Mouse (Mus musculus) hindbrain, embryonic 10.5 days (tissue): ENCODE data around the gene Rhoq. TPM values are rescaled to one million over a fixed set of nuclear protein-coding genes. Genes with fewer than 3 reads are reported as not detected.

ENCODE experiments used
- DNase-seq: peaks from one replicate; pipeline ENCODE4 v3.0.0-alpha.2; 2017; ENCODE audit warnings: low spot score
- H3K27ac ChIP-seq: fragments of 300-500 bp; sonication (generic); 2 replicates; pipeline ENCODE4 v1.5.1; 2016; ENCODE audit warnings: mild to moderate bottlenecking, moderate library complexity
- H3K27me3 ChIP-seq: fragments of 300-500 bp; sonication (generic); 2 replicates; pipeline ENCODE4 v1.6.1; 2016; ENCODE audit warnings: mild to moderate bottlenecking; ENCODE audit not compliant: poor library complexity, insufficient read depth, severe bottlenecking
- H3K36me3 ChIP-seq: fragments of 300-500 bp; sonication (generic); 2 replicates; pipeline ENCODE4 v1.6.1; 2016; ENCODE audit warnings: mild to moderate bottlenecking, moderate library complexity
- H3K4me1 ChIP-seq: fragments of 300-500 bp; sonication (generic); replicated peaks from 2 replicates; pipeline ENCODE4 v1.6.1; 2016; ENCODE audit warnings: mild to moderate bottlenecking
- H3K4me3 ChIP-seq: fragments of 300-500 bp; sonication (generic); 2 replicates; pipeline ENCODE4 v1.5.1; 2016; ENCODE audit warnings: mild to moderate bottlenecking, moderate library complexity
- H3K9me3 ChIP-seq: fragments of 300-500 bp; sonication (generic); 2 replicates; pipeline ENCODE4 v1.6.1; 2016; ENCODE audit warnings: mild to moderate bottlenecking, moderate library complexity
- WGBS: fragments of 180-500 bp; shearing (Covaris S2); methylation state at CpG from one replicate; pipeline ENCODE4 v1.1.7; 2016; 5-methylcytosine and 5-hydroxymethylcytosine counted together
- polyA plus RNA-seq: library from polyadenylated mRNA; unstranded; fragments of >200 nt; fragmentation: Nextera tagmentation; extraction: Ambion mirVana; gene quantifications from 2 replicates; pipeline ENCODE4 v1.2.1, GENCODE M21; 2016

Rhoq gene
- polyA plus RNA-seq, 1 experiment from 2014 or later: 8.4 TPM

DNA sequence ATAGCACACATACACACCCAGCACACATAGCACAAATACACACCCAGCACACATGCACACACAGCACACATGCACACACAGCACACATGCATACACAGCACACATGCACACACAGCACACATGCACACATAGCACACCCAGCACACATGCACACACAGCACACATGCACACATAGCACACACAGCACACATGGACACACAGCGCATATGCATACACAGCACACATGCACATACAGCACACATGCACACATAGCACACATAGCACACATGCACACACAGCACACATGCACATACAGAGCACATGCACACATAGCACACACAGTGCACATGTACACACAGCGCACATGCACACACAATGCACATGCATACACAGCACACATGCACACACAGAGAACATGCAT, 18.8 kb downstream of the Rhoq start:
- H3K4me1 ChIP-seq: peaks cover 27% of the 10 kb centered on the region
- H3K27ac ChIP-seq: no peak overlapping the region
- H3K9me3 ChIP-seq: no peaks in the 10 kb centered on the region
- WGBS: 95% methylated on average over 2 of the region's 2 CpGs
- no peaks in the 10 kb centered on the region for H3K27me3 ChIP-seq
- no peak for DNase-seq
- no peak overlapping the region for H3K4me3 ChIP-seq
- peaks cover 32% of the 10 kb centered on the region for H3K36me3 ChIP-seq

DNA sequence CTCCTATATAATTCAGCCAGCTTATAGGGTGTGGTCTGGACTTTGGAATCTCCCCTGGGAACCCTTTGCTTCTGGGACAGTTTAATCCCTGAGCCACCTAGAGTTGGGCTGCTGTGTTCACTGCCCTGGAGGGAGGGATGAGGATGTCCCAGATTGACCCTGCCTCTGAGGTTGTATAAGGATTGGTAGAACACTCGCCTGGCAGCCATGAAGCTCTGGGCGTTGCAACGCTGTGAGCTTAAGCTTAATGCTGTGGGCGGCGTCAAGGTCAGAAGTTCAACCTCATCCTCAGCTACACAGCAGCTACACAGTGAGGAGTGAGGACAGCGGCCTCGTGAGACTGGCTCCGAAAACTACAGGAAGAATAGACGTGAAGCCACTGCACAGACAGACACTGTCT, 19.6 kb downstream of the Rhoq start:
- peaks cover 32% of the 10 kb centered on the region for H3K36me3 ChIP-seq
- DNase-seq: no peak
- no peak overlapping the region for H3K4me3 ChIP-seq
- peaks cover 34% of the 10 kb centered on the region for H3K4me1 ChIP-seq
- no peaks in the 10 kb centered on the region for H3K27me3 ChIP-seq
- H3K27ac ChIP-seq: no peak overlapping the region
- no peaks in the 10 kb centered on the region for H3K9me3 ChIP-seq
- WGBS: 72% methylated on average over 9 of the region's 9 CpGs

DNA sequence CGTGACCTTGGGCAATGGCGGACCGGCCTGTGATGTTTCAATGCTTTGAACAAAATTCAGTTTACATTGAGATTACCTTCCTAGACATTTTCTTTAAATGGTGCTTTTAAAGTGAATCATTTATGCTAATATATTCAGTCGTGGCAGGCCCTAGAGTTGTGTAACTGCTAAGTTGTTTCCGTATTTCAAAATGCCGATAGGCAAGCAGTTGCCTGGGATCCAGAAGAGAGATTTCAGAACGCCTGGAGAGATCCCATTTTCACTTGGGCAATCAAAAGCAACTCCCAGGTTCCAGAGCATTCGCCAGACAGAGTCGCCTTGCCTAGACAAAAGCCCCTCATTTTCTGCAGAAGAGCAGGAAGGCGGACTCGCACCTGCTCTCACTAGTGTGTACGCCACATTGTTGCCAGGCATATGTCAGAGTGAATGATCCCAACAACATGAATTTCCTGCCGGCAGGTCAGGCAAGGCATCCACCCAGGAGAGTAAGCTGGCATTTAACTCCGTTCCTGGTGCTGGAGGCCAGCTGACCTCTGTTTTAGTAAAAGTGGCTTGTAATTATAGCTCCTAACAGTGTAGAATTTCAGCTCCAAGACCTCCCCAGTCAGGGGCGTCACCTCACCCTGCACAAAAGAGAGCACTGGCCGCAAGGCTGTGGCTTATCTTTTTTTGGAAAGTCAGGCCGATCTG, 23.7 kb downstream of the Rhoq start:
- no peaks in the 10 kb centered on the region for H3K9me3 ChIP-seq
- 57% methylated on average over 17 of the region's 17 CpGs for WGBS
- peak overlapping the region; percentile 36 for H3K27ac ChIP-seq
- peaks cover 8% of the 10 kb centered on the region; the same call in 1 of the 2 replicates for H3K36me3 ChIP-seq
- H3K4me3 ChIP-seq: no peak overlapping the region
- H3K27me3 ChIP-seq: no peaks in the 10 kb centered on the region
- DNase-seq: peak; percentile 38
- H3K4me1 ChIP-seq: peaks cover 41% of the 10 kb centered on the region

DNA sequence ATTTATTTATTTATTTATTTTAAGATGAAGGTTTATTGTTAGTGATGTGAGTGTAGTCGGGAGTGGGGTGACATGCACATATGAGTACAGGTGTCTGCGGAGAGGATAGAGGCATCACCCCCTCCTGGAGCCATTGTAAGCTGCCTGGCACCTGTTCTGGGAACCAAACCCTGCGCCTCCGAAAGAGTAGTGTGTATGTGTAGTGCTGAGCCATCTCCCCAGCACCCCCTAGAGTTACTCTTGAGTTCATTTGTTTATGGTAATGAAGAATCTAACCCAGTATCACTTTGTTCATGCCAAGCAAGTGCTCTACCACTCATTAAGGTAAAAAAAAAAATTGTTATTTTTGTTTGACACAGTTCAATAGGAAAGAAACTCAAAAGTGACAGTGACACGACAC, 25.3 kb downstream of the Rhoq start:
- Histone ChIP-seq H3K27me3 (no peaks in the 10 kb centered on the region), H3K9me3 (no peaks in the 10 kb centered on the region), H3K4me1 (peaks cover 37% of the 10 kb centered on the region), H3K4me3 (no peak overlapping the region), H3K36me3 (0 out of 2 replicates have a peak, but pooled peaks cover 3% of the 10 kb centered on the region), H3K27ac (no peak overlapping the region; the same call in 1 of the 2 replicates)
- 88% methylated on average over 5 of the region's 5 CpGs for WGBS
- no peak for DNase-seq

DNA sequence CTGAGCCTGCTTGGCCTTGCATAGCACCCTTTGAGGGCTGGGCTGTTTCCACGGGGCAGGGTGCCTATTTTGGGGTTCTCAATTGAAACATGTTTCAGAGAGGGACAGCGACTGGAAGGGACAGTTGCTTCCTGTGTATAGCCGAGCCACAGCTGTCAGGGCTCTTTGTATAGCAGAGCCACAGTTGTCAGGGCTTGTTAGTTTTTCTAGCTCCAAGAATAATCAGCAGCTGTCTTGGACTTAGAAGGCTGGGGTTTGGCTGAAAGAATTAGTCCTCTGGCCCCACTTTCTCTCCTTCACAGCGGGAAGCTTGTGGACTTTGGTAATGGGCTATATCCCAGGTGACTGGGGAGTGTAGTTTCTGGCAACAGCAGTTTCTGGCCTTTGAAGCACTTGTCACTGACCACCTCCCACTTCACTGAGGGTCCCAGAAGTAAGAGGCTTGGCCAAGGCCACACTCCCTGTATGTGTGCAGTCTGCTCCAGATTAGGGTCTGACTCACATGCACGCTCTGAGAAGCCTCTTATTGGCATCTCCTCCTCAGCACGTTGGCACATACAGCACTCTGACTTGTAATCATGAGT, 25.8 kb downstream of the Rhoq start:
- Histone ChIP-seq H3K36me3 (no peaks in the 10 kb centered on the region), H3K9me3 (no peaks in the 10 kb centered on the region), H3K4me3 (no peak overlapping the region), H3K27ac (no peak overlapping the region; the same call in 1 of the 2 replicates), H3K27me3 (no peaks in the 10 kb centered on the region), H3K4me1 (peaks cover 37% of the 10 kb centered on the region)
- 69% methylated on average over 6 of the region's 6 CpGs for WGBS
- no peak for DNase-seq

DNA sequence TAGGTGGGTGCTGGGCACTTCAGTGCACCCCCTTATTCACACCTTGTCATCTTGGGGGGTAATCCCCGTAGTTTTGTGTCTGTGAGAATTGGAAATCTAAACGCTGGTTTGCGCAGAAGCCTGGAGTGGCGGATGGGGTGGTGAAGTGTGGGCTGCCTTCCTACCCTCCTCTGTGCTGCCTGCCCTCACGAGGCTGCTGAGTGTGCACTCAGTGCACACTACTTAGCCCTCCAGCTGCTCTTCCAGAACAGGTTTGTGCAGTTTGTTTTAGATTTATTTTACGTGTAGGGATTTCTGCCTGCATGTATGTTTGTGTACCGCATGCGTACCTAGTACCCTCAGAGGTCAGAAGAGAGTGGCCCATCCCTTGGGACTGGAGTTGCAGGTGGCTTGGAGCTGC, 28.4 kb downstream of the Rhoq start:
- no peaks in the 10 kb centered on the region for H3K9me3 ChIP-seq
- no peaks in the 10 kb centered on the region for H3K27me3 ChIP-seq
- WGBS: 95% methylated on average over 8 of the region's 8 CpGs
- peaks cover 4% of the 10 kb centered on the region for H3K36me3 ChIP-seq
- H3K4me1 ChIP-seq: peaks cover 18% of the 10 kb centered on the region
- no peak overlapping the region for H3K27ac ChIP-seq
- H3K4me3 ChIP-seq: no peak overlapping the region
- DNase-seq: no peak

DNA sequence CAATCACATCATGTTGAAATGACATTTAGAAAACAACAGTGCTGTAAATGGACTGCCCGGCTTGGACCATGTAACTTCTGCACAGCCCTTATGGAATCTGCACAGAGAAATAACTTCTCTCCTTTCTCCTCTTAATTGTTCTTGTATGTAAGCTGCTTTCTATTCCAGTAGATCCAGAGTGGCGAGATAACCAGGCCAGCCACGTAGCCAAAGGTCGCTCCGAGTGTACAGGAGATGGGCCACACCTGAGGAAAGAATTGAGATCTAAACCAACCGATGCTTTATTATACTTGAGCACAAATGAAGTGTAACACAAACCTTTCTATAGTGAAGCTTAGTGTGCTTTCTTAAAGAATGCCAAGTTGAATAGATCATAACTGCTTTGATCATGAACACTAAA, 34.4 kb downstream of the Rhoq start:
- no peaks in the 10 kb centered on the region for H3K27me3 ChIP-seq
- H3K36me3 ChIP-seq: peaks cover 27% of the 10 kb centered on the region
- no peak overlapping the region for H3K4me3 ChIP-seq
- no peaks in the 10 kb centered on the region for H3K9me3 ChIP-seq
- 92% methylated on average over 6 of the region's 6 CpGs for WGBS
- DNase-seq: no peak
- H3K4me1 ChIP-seq: no peaks in the 10 kb centered on the region
- H3K27ac ChIP-seq: no peak overlapping the region

DNA sequence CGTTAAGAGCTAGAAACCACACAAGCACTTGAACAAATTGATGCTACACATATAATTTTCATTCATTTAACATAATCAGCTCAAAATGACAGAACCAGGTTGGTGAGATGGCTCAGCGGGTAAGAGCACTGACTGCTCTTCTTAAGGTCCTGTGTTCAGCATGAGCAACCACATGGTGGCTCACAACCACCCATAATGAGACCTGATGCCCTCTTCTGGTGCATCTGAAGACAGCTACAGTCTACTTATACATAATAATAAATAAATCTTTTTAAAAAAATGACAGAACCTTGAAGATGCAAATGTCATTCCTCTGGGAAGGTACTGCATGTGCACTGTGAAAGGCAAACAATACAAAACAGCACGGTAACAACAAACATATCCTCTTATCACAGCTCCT, 46.1 kb downstream of the Rhoq start:
- no peak overlapping the region for H3K27ac ChIP-seq
- no peak overlapping the region for H3K4me3 ChIP-seq
- no peak for DNase-seq
- H3K27me3 ChIP-seq: no peaks in the 10 kb centered on the region
- 93% methylated on average over 3 of the region's 3 CpGs for WGBS
- H3K4me1 ChIP-seq: no peaks in the 10 kb centered on the region
- H3K36me3 ChIP-seq: peaks cover 27% of the 10 kb centered on the region
- no peaks in the 10 kb centered on the region for H3K9me3 ChIP-seq

DNA sequence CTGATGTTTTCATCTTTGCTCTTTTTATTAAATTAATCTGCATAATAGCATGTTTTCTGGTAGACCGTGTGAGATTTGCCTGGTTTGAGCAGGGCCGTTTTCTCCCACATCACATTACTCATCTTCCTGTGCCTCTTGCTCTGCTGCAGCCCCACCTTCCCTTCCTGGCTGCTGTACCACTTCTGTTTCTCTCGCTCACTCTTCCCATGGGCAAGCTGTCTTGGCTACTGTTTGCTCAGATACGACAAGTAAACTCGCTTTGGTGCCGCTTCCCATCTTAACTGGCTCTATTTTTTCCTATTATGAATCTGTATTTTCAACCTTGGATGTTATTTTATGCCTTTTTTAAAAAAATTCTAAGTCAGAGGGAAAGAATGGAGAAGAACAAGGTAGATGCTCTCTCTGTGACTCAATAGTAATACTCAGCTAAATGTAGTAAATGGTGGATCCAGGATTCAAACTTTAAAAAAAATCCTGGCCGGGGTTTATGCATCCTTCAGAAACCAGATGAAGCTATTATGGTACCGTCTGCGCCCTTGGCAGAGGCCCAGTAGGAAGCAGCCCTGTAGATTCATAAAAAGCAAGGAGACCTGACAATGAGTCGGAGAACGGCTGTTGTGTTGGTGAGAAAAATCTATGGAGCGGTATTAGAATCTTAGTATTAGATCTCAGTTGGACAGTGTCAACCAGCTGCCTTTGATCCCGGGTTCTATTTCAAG, 48.6 kb downstream of the Rhoq start:
- no peaks in the 10 kb centered on the region for H3K4me1 ChIP-seq
- no peak for DNase-seq
- H3K27ac ChIP-seq: no peak overlapping the region
- no peaks in the 10 kb centered on the region for H3K27me3 ChIP-seq
- WGBS: 93% methylated on average over 13 of the region's 13 CpGs
- peaks cover 34% of the 10 kb centered on the region for H3K36me3 ChIP-seq
- H3K4me3 ChIP-seq: no peak overlapping the region
- no peaks in the 10 kb centered on the region for H3K9me3 ChIP-seq

DNA sequence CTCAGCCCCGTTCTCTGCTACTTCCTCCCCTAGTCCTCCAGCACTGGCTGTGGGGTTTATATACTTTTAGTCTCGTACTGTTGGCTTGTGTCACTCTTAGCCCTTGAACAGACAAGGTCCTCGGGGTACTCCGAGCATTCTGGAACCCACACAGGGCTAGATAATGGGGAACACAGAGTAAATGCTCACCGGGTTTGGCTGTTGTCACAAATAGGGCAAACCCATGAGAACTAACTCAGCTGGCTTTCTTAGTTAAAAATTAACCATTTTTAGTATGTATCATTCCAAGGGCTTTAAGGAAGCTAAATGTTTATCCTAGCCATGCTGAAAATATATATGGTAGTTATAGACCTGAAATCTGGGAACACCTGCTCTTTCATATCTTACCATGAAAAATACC, 56.8 kb downstream of the Rhoq start:
- peaks cover 15% of the 10 kb centered on the region for H3K4me1 ChIP-seq
- WGBS: 91% methylated on average over 5 of the region's 5 CpGs
- peaks cover 39% of the 10 kb centered on the region for H3K36me3 ChIP-seq
- H3K27me3 ChIP-seq: no peaks in the 10 kb centered on the region
- H3K9me3 ChIP-seq: no peaks in the 10 kb centered on the region
- no peak overlapping the region for H3K27ac ChIP-seq
- no peak overlapping the region for H3K4me3 ChIP-seq
- DNase-seq: no peak

DNA sequence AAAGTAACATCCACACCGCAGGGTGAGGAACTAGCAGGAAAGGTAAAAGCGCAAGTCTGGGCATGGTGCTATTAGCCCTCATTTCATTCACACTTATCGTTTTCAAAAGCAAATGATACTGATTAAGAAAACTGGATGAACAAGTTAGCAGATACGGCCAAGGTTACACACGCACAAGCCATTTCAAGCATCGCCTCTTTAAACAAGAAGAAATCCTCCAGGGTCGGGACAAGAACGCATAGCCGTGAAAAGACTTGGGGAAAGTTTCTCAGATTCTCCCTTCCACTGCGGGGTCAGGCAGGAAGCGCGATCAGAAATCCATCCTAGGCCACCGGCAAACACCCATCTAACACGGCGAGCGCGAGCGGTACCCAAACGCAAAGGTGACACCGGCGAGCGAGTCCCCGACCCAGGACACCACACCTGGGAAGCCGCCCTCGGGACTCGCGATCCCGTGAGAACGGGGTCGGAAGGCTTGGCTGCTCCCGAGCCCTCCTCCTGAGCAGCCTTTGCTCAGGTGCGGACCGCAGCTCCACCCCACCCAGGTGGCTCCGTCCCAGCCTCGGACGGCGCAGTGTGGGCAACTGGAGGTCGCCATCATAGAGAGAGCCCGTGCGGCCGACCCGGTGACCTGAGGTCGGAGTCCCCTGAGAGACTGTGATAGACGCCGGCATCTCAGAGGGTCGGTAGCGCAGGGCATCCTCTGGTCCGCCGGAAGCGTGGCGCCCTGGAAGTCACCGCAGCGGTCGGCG, 61.8 kb downstream of the Rhoq start:
- peak overlapping the region; percentile 95 for H3K4me3 ChIP-seq
- H3K9me3 ChIP-seq: 0 out of 2 replicates have a peak, but pooled peaks cover 2% of the 10 kb centered on the region
- 1% methylated on average over 55 of the region's 55 CpGs for WGBS
- no peak for DNase-seq
- peaks cover 26% of the 10 kb centered on the region for H3K4me1 ChIP-seq
- H3K36me3 ChIP-seq: peaks cover 29% of the 10 kb centered on the region
- no peaks in the 10 kb centered on the region for H3K27me3 ChIP-seq
- peak overlapping the region; percentile 83 for H3K27ac ChIP-seq

DNA sequence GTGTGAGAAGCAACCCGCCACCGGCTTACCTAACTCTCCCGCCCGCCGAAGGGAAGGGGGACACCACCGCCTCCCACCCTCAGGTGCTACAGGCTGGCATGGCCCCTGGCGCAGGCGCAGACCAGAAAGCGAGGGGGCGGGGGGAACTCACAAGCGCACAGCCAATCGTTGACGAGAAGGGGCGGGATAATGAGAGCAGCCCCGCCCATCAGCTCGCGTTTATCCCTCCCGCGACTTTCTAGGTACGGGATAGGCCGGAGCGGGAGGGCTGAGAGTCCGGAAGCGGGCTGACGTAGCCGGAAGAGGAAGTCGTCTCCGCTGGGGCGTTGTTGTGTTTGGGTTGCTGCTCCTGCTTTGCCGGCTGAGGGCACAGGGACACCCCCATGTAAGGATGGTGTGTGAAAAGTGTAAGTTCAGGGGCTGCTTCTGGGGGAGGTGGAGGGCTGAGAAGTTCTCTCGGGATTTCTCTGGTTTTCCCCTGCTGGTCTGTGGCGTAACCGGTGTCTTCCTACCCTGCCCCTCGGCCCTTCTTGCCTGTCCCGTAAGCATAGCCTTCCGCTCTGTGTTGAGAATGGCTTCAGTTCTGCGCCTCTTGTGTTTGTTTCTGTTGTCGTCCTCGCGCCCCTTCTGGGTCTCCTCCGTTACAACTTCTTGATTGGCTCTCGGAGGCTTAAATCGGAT, 62.5 kb downstream of the Rhoq start, which contains the start of the genes Pigf and Cript:
Gene Pigf (minus strand): TSS at position 138 of the 681 bp plus-strand sequence.
Gene Cript (plus strand): TSS at position 282 of the 681 bp plus-strand sequence.
- under 1% methylated on average over 43 of the region's 43 CpGs for WGBS
- Histone ChIP-seq H3K4me1 (peaks cover 26% of the 10 kb centered on the region), H3K36me3 (peaks cover 30% of the 10 kb centered on the region), H3K9me3 (0 out of 2 replicates have a peak, but pooled peaks cover 2% of the 10 kb centered on the region), H3K27ac (peak within 1 kb of the TSS; percentile 83), H3K27me3 (no peaks in the 10 kb centered on the region), H3K4me3 (peak within 1 kb of the TSS; percentile 95)
- peak; percentile 97 for DNase-seq
